ENCODE assay signal across 11 mouse cellular contexts in genomic region chr7:138217556-138218098, GRCm38 (mm10).
DNase-seq lines count a peak whose midpoint lies in the region; ATAC-seq and TF ChIP-seq lines count a peak whose summit lies in the region.
"Had no signal": no experiment of that assay in that cellular context is flagged by ENCODE, and none has a peak within 500 bp of the region (broad histone marks: within the 10 kb centered on the region; RNA-seq: fewer than 3 reads in every experiment).

No protein-coding gene starts in this region.

- H3K9ac ChIP-seq in stomach, embryonic 14.5 days (replicated peaks; ENCODE audit: low read depth, low read length): no peak overlapping the region
- no peak overlapping the region for H3K9ac ChIP-seq in stomach, postnatal 0 days (ENCODE audit: low read length)
- no peak overlapping the region for H3K9ac ChIP-seq in embryonic facial prominence, embryonic 15.5 days
- H3K9ac ChIP-seq in forebrain, embryonic 16.5 days (replicated peaks; ENCODE audit: low read depth, low read length): no peak overlapping the region
- H3K9ac ChIP-seq: hindbrain, embryonic 15.5 days had no signal

- DNase-seq in stomach, postnatal 0 days (ENCODE audit: low spot score): no peak
- DNase-seq in cerebellum, adult 9-10 months: peak; percentile 36
- peak; percentile 58 for DNase-seq in lung, postnatal 36 days
- DNase-seq in layer of hippocampus, adult 2 months (ENCODE audit: low spot score in 2 of 2): no peak
- DNase-seq: liver; thymus, adult 2 months had no signal

- peak; percentile 30; the same call in 1 of the 2 replicates for ATAC-seq in stomach, embryonic 14.5 days (ENCODE audit: insufficient number of reproducible peaks, insufficient read depth, low FRiP score, low read depth)
- no peak for ATAC-seq in stomach, postnatal 0 days (ENCODE audit: low FRiP score, low TSS enrichment)
- peak; percentile 34; the same call in 1 of the 2 replicates for ATAC-seq in embryonic facial prominence, embryonic 15.5 days (ENCODE audit: insufficient number of reproducible peaks, low FRiP score, low TSS enrichment, low read depth)
- ATAC-seq in forebrain, embryonic 16.5 days: no peak

- H3K9me3 ChIP-seq in stomach, embryonic 14.5 days (ENCODE audit: control insufficient read depth, low read depth, low read length): no peaks in the 10 kb centered on the region
- H3K9me3 ChIP-seq in stomach, postnatal 0 days (ENCODE audit: control insufficient read depth, low read length): no peaks in the 10 kb centered on the region
- no peaks in the 10 kb centered on the region for H3K9me3 ChIP-seq in embryonic facial prominence, embryonic 15.5 days (replicated peaks)
- no peaks in the 10 kb centered on the region for H3K9me3 ChIP-seq in forebrain, embryonic 16.5 days (ENCODE audit: control insufficient read depth, low read length)
- H3K9me3 ChIP-seq: hindbrain, embryonic 15.5 days had no signal

- WGBS in stomach, embryonic 14.5 days: 56% methylated on average over 6 of the region's 6 CpGs
- WGBS in stomach, postnatal 0 days: 61% methylated on average over 6 of the region's 6 CpGs
- 36% methylated on average over 6 of the region's 6 CpGs for WGBS in embryonic facial prominence, embryonic 15.5 days
- WGBS in forebrain, embryonic 16.5 days: 82% methylated on average over 6 of the region's 6 CpGs

- no peak for TF ChIP-seq EP300 in stomach, postnatal 0 days (optimal IDR thresholded peaks at IDR 0.05)

- no peak for TF ChIP-seq CTCF in stomach, postnatal 0 days (IDR thresholded peaks at IDR 0.05; ENCODE audit: low read depth)
- TF ChIP-seq CTCF in layer of hippocampus, adult 2 months (conservative IDR thresholded peaks at IDR 0.05): no peak

- H3K4me2 ChIP-seq in stomach, embryonic 14.5 days (replicated peaks; ENCODE audit: low read depth, low read length): no peak overlapping the region
- no peak overlapping the region for H3K4me2 ChIP-seq in stomach, postnatal 0 days (replicated peaks; ENCODE audit: low read depth)
- no peak overlapping the region for H3K4me2 ChIP-seq in embryonic facial prominence, embryonic 15.5 days (replicated peaks)
- no peak overlapping the region for H3K4me2 ChIP-seq in forebrain, embryonic 16.5 days (ENCODE audit: low read length)
- H3K4me2 ChIP-seq: heart, embryonic 11.5 days; hindbrain, embryonic 15.5 days had no signal

- peak overlapping the region; percentile 21; the same call in 1 of the 2 replicates for H3K27ac ChIP-seq in stomach, embryonic 14.5 days (ENCODE audit: low read length)
- no peak overlapping the region for H3K27ac ChIP-seq in stomach, postnatal 0 days (replicated peaks)
- H3K27ac ChIP-seq in embryonic facial prominence, embryonic 15.5 days (replicated peaks): no peak overlapping the region
- H3K27ac ChIP-seq in forebrain, embryonic 16.5 days (ENCODE audit: low read length): no peak overlapping the region
- H3K27ac ChIP-seq in layer of hippocampus, adult 2 months: no peak overlapping the region
- H3K27ac ChIP-seq: hindbrain, embryonic 15.5 days had no signal

- no peaks in the 10 kb centered on the region for H3K27me3 ChIP-seq in stomach, embryonic 14.5 days (ENCODE audit: control insufficient read depth, insufficient read depth, low read length)
- H3K27me3 ChIP-seq in stomach, postnatal 0 days (ENCODE audit: control insufficient read depth, insufficient read depth, low read length): no peaks in the 10 kb centered on the region
- no peaks in the 10 kb centered on the region for H3K27me3 ChIP-seq in embryonic facial prominence, embryonic 15.5 days
- no peaks in the 10 kb centered on the region for H3K27me3 ChIP-seq in forebrain, embryonic 16.5 days (replicated peaks; ENCODE audit: control insufficient read depth, insufficient read depth, low read length)
- H3K27me3 ChIP-seq: hindbrain, embryonic 15.5 days had no signal

- H3K36me3 ChIP-seq in stomach, embryonic 14.5 days (ENCODE audit: control insufficient read depth, insufficient read depth, low read length): no peaks in the 10 kb centered on the region
- no peaks in the 10 kb centered on the region for H3K36me3 ChIP-seq in stomach, postnatal 0 days (ENCODE audit: control insufficient read depth, insufficient read depth, low read length)
- no peaks in the 10 kb centered on the region for H3K36me3 ChIP-seq in embryonic facial prominence, embryonic 15.5 days
- no peaks in the 10 kb centered on the region for H3K36me3 ChIP-seq in forebrain, embryonic 16.5 days (ENCODE audit: control insufficient read depth, insufficient read depth)
- H3K36me3 ChIP-seq: hindbrain, embryonic 15.5 days had no signal

- no peaks in the 10 kb centered on the region for H3K4me1 ChIP-seq in stomach, embryonic 14.5 days (ENCODE audit: control insufficient read depth, insufficient read depth, low read length)
- no peaks in the 10 kb centered on the region for H3K4me1 ChIP-seq in stomach, postnatal 0 days (replicated peaks; ENCODE audit: control insufficient read depth, insufficient read depth)
- no peaks in the 10 kb centered on the region for H3K4me1 ChIP-seq in embryonic facial prominence, embryonic 15.5 days
- H3K4me1 ChIP-seq in forebrain, embryonic 16.5 days (replicated peaks; ENCODE audit: control insufficient read depth, insufficient read depth, low read length): peaks cover 9% of the 10 kb centered on the region

- H3K4me3 ChIP-seq in stomach, embryonic 14.5 days (ENCODE audit: low read depth, low read length): no peak overlapping the region
- no peak overlapping the region for H3K4me3 ChIP-seq in stomach, postnatal 0 days (ENCODE audit: low read depth, low read length)
- H3K4me3 ChIP-seq in embryonic facial prominence, embryonic 15.5 days (replicated peaks): no peak overlapping the region
- no peak overlapping the region for H3K4me3 ChIP-seq in forebrain, embryonic 16.5 days (replicated peaks; ENCODE audit: low read length)
- H3K4me3 ChIP-seq in layer of hippocampus, adult 2 months: no peak overlapping the region
- H3K4me3 ChIP-seq: hindbrain, embryonic 15.5 days had no signal

Comparison
In these comparisons a context has a peak if more than half of its experiments do, and no peak if none do; other contexts are left out.
1. ATAC-seq: peak in stomach, embryonic 14.5 days (single experiment) and embryonic facial prominence, embryonic 15.5 days (single experiment); none in stomach, postnatal 0 days (single experiment) and forebrain, embryonic 16.5 days (single experiment).
2. DNase-seq: peak in cerebellum, adult 9-10 months (single experiment) and lung, postnatal 36 days (single experiment); none in stomach, postnatal 0 days (single experiment) and layer of hippocampus, adult 2 months (0 of 2).